Mouse (Mus musculus) neutrophil, adult 65 days (primary cell): Measurements from ENCODE around the gene Wbp11. TPM values are rescaled to one million over a fixed set of nuclear protein-coding genes. Genes with fewer than 3 reads are reported as not detected.

ENCODE experiments used
- total RNA-seq: library from RNA; stranded (reverse); gene quantifications from 2 replicates; pipeline ENCODE4 v1.2.4, GENCODE M21; 2023

The Wbp11 gene
- total RNA-seq = 115 and 147 TPM in 2 replicates

GRCm38 (mm10) chr6:136827881-136828561 is at the start of gene Wbp11:
Wbp11 (minus strand) TSS chr6:136828233.

GRCm38 (mm10) chr6:136875670-136876069 is 47.6 kb upstream of the Wbp11 start, which contains the start of gene Mgp:
Mgp (minus strand) TSS chr6:136875823.

GRCm38 (mm10) chr6:136857186-136857872 is 29.3 kb upstream of the Wbp11 start, which contains the start of gene Art4:
Art4 (minus strand) TSS chr6:136857733.

GRCm38 (mm10) chr6:136835352-136835751 is 7.3 kb upstream of the Wbp11 start, which contains the start of gene Smco3:
Smco3 (minus strand) TSS chr6:136835452.

GRCm38 (mm10) chr6:136827516-136827880 is 535 bp downstream of the Wbp11 start, which contains the start of gene BC049715:
BC049715 (plus strand) TSS chr6:136827626.

GRCm38 (mm10) chr6:136808014-136808417 is 20.0 kb downstream of the Wbp11 start, which contains the start of gene H2afj:
H2afj (plus strand) TSS chr6:136808244.

GRCm38 (mm10) chr6:136803739-136804633 is 24.0 kb downstream of the Wbp11 start, which contains the start of gene Hist4h4:
Hist4h4 (minus strand) TSS chr6:136804415.

GRCm38 (mm10) chr6:136781377-136781986 is 46.6 kb downstream of the Wbp11 start, which contains the start of gene Gucy2c:
Gucy2c (minus strand) TSS chr6:136781765.

Other genes starting within 250 kb of the Wbp11 start
- 563 and 660 TPM in 2 replicates for gene Plbd1, start 166.3 kb downstream of the Wbp11 start, total RNA-seq
- 0.35 and 0.59 TPM in 2 replicates for gene Gucy2c, start 46.5 kb downstream of the Wbp11 start, total RNA-seq
- gene Hist4h4, start 23.8 kb downstream of the Wbp11 start, total RNA-seq = 38.7 and 48.1 TPM in 2 replicates
- gene H2afj, start 20.0 kb downstream of the Wbp11 start, total RNA-seq = 82.0 and 84.1 TPM in 2 replicates
- gene BC049715, start 607 bp downstream of the Wbp11 start, total RNA-seq = 2.2 and 4.9 TPM in 2 replicates
- gene Smco3, start 7.2 kb upstream of the Wbp11 start, total RNA-seq = not detected in 2 replicates
- not detected in 2 replicates for gene Art4, start 29.5 kb upstream of the Wbp11 start, total RNA-seq
- not detected in 2 replicates for gene Mgp, start 47.6 kb upstream of the Wbp11 start, total RNA-seq
- gene Erp27, start 93.9 kb upstream of the Wbp11 start, total RNA-seq = 2.9 and 6.6 TPM in 2 replicates
- 0.16 TPM in 1 of 2 replicates, not detected in the other for gene Pde6h, start 95.6 kb upstream of the Wbp11 start, total RNA-seq
- gene Arhgdib, start 113.7 kb upstream of the Wbp11 start, total RNA-seq = 1,661 and 2,140 TPM in 2 replicates